Mouse (Mus musculus) bone marrow macrophage, adult 2 months (primary cell): ENCODE measurements at regions not wholly inside any gene's neighbourhood (a gene's known extent, or its start where the extent isn't known, plus 50 kb on each side); places are given as distances from the start of the nearest gene placed in this dataset.

Experiments used
- CTCF ChIP-seq: IDR thresholded peaks from 2 replicates; pipeline ENCODE4 v1.5.1; 2012; ENCODE audit warnings: low read depth, mild to moderate bottlenecking, low read length, moderate library complexity
- POLR2A ChIP-seq: IDR thresholded peaks from 2 replicates; pipeline ENCODE4 v1.6.1; 2012; ENCODE audit warnings: mild to moderate bottlenecking, low read depth, low read length, borderline replicate concordance

GRCm38 (mm10) chr13:37710913-37711312 lies 67.3 kb upstream of the Rreb1 start:
- no peak for TF ChIP-seq CTCF
- TF ChIP-seq POLR2A: no peak
